Mouse (Mus musculus) adrenal gland, postnatal 10 days (tissue): Measurements from ENCODE around the gene Ppp1r11. TPM values are rescaled to one million over a fixed set of nuclear protein-coding genes. Genes with fewer than 3 reads are reported as not detected.

ENCODE experiments used
- DNase-seq: peaks from one replicate; pipeline ENCODE4 v3.0.0; 2021; ENCODE audit warnings: mixed read lengths
- total RNA-seq, 2 experiments: library from RNA; stranded (reverse); gene quantifications; 2 replicates each; pipeline ENCODE4 v1.2.3; 2021

Ppp1r11 gene
- total RNA-seq, 2 experiments from 2014 or later: 58.5 to 62.7 TPM

DNA sequence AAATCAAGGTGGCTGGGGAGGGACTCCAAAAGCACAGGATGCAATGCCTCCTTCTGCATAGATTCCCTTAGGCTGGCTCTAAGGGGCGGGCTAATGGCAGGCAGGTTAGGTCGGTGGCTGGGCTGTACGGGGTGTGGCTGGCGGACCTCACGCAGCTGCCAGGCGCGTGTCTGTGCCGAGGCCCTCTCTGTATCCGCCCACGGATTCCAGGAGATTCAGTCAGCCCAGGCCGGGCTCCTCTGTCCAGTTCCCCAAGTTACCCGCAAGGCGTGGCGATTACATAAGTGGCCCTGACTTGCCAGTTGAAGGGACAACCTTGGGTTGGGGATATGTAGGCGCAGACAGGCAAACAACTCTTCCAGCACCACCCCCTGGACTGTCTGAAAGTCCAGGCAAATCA lies 31.3 kb downstream of the Ppp1r11 start:
- peak; percentile 54 for DNase-seq

- peak; percentile 81 for DNase-seq
Observed at GRCm38 (mm10) chr17:36915076-36915475, 36.5 kb downstream of the Ppp1r11 start.

DNA sequence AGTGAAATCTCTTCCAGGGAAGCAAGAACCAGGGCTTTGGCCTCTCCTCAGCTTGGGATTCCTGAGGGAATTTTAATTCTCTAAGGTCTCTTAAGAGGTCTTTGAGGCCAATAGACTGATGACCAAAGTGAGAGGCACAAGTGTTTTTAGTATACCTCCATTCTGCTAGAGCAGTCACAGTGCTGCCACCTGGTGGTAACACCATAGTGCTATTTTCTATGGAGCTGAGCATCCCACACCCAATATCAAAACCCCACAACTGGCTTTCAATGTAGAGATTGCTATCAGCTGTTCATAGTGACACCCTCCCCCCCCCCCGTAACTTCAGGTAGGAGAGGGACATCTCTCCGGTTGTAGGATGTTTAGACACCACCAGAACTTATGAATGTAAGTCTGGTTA lies 37.4 kb downstream of the Ppp1r11 start:
- DNase-seq: peak; percentile 85

GRCm38 (mm10) chr17:36912031-36912430 lies 39.5 kb downstream of the Ppp1r11 start:
- DNase-seq: no peak

GRCm38 (mm10) chr17:36909802-36910201 lies 41.7 kb downstream of the Ppp1r11 start:
- DNase-seq: no peak

DNA sequence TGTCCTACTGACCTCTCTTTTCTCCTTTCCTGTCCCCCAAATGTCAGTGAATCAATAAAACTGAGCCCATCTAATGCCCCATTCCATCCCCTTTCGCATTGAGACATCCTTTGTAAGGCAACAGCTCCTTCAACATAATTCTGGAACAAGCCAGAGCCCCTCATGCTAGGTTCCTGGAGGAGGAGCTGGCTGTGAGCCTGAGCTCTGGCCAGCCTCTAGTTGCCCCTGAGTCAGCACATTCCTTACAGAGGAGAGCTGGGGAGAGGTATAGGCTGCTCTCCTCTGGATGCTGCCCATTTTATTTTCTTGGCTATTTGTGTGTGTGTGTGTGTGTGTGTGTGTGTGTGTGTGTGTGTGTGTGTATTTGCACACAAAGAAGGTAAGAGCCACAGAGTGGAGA lies 43.3 kb downstream of the Ppp1r11 start:
- no peak for DNase-seq

- DNase-seq: no peak
Observed at GRCm38 (mm10) chr17:36903651-36904050, 47.9 kb downstream of the Ppp1r11 start.

DNA sequence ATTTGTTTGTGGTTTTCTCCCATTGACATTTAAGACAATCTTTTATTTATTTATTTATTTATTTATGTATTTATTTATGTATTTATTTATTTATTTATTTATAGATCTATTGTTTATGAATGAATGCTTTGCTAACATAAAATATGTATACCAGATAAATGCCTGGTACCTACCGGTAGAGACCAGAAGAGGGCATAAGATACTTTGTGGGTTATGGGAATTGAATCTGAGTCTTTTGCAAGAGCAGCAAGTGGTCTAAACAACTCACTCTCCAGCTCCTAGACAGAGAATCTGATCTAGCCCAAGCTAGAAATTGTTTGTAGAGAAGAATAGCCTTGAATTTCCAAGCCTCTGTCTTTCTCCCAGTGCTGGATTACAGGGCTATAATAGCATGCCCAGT lies 50.9 kb downstream of the Ppp1r11 start:
- DNase-seq: no peak

DNA sequence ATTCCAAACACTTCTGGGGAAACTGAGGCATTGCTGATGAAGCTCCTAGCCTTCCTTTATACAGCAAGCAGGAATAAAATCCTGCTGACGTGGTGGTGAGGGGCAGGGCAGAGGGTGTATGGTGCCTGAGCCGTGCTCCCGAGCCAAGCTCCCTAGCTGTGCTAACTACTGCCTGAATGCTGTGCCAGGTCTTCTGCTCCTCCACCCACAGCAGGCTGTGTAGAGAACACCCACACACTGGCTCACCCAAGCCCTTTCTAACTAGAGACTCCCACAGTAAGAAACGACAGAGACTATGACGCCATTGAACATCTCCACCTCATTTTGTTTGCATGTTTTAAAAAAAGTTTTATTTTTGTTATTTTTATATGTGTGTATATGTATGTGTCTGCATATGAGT lies 51.5 kb downstream of the Ppp1r11 start:
- DNase-seq: no peak

DNA sequence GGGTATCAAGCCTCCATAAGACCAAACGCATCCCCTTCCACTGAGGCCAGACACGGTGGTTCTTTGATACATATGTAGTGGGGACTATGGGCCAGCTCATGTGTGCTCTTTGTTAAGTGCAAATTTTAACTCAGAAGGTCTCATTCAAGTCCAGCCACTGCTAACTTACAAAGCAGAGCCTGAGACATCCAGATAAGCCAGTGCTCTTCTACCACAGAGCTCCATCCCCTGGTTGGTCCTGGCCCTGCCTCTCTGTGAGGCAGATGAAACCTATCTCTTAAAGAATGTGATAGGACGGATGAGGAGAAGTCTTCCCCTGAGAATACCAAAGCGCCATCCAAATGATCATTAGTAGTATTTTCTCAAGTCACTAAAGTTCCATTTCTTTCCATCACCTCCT lies 52.2 kb downstream of the Ppp1r11 start:
- no peak for DNase-seq

Other genes starting within 250 kb of the Ppp1r11 start
- not detected for gene H2-M10.5, start 178.8 kb downstream of the Ppp1r11 start, total RNA-seq
- gene H2-M10.6, start 139.6 kb downstream of the Ppp1r11 start, total RNA-seq: not detected
- 10 to 100 TPM; 43.1 to 49.5 TPM for gene Trim26, start 114.6 kb downstream of the Ppp1r11 start, total RNA-seq
- not detected for gene Trim15, start 84.5 kb downstream of the Ppp1r11 start, total RNA-seq
- gene Trim10, start 82.2 kb downstream of the Ppp1r11 start, total RNA-seq: 1 to 10 TPM; 2.1 to 5.4 TPM
- gene Trim40, start 61.6 kb downstream of the Ppp1r11 start, total RNA-seq: not detected
- not detected for gene Trim31, start 53.6 kb downstream of the Ppp1r11 start, total RNA-seq
- gene Rnf39, start 8.8 kb downstream of the Ppp1r11 start, total RNA-seq: under 1 TPM in 1 of 2 experiments, not detected in 1; 0.33 TPM
- 10 to 100 TPM; 34.5 to 40.5 TPM for gene Znrd1, start 6.8 kb upstream of the Ppp1r11 start, total RNA-seq
- 10 to 100 TPM; 10.1 to 11.1 TPM for gene Znrd1as, start 6.9 kb upstream of the Ppp1r11 start, total RNA-seq
- gene 2410137M14Rik, start 29.5 kb upstream of the Ppp1r11 start, total RNA-seq: not detected
- not detected for gene H2-M5, start 37.8 kb upstream of the Ppp1r11 start, total RNA-seq
- 1 to 10 TPM; 4.0 to 7.7 TPM for gene Zfp57, start 49.4 kb upstream of the Ppp1r11 start, total RNA-seq
- not detected for gene Mog, start 71.7 kb upstream of the Ppp1r11 start, total RNA-seq
- gene Gabbr1, start 94.2 kb upstream of the Ppp1r11 start, total RNA-seq: 10 to 100 TPM; 22.1 to 40.3 TPM
- not detected for gene Olfr90, start 136.8 kb upstream of the Ppp1r11 start, total RNA-seq
- gene Olfr91, start 146.5 kb upstream of the Ppp1r11 start, total RNA-seq: not detected
- not detected for gene Olfr92, start 168.3 kb upstream of the Ppp1r11 start, total RNA-seq
- not detected for gene Olfr93, start 209.8 kb upstream of the Ppp1r11 start, total RNA-seq
- gene Ubd, start 242.2 kb upstream of the Ppp1r11 start, total RNA-seq: under 1 TPM; 0.78 to 0.88 TPM
- not detected for gene Olfr94, start 249.3 kb upstream of the Ppp1r11 start, total RNA-seq